Mouse (Mus musculus) urinary bladder, postnatal 4 days (tissue): ENCODE measurements around the gene 9530068E07Rik.

Source experiments
- DNase-seq, 2 experiments: peaks; one replicate each; pipeline ENCODE4 v3.0.0; 2021 to 2022; ENCODE audit warnings: low spot score in 2 of 2

9530068E07Rik gene

DNA sequence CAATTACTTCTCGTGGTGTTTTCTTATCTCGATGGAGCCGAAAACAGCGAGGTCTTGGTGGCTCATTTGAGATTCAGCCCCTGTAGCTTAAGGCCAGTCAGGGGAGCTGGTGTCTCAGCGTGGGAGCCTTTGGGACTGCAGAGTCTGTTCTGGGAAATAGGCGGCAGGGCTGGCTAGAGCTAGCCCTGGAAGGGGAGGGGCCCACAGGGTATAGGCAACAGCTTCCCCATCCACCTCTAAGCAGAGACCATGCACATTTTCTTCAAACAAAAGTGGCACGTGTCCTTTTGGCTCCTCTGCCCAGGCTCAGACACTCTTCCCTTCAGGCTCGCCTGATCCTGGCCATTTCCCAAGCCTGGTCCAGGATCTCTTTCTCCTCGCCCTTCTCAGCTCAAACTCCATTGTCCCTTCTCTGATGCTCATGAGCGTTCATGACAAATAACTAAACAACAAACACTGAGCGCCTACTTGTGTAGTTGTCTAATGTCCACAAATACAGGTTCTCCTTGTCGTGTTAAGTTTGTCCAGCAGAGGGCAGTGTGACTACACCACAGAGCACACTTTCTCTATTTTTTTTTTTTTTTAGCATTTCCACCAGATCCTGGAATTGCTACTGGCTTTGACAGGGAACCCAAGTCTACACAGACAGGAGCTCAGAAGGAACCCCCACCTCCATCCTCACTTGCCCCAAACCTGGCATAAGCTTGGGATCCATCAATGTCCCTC lies 25.0 kb downstream of the 9530068E07Rik start:
- no peak for DNase-seq

DNA sequence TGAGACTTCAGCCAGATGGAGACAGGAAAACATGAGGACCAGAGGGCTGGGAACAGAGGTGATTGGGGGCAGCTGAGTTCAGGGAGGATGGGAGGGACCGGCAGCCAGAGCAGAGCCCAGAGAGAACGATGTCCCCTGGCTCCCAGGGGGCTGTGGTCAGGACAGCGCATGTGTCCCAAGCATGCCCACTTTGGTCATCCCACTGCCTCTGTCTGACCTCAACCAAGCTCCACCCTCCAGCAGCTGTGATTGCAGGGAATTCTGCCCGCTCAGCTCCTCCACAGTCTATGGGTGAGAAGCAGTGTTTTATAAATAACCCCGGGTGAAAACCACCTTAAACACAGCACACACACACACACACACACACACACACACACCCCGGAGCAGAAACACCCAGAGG lies 33.2 kb downstream of the 9530068E07Rik start:
- no peak for DNase-seq

DNA sequence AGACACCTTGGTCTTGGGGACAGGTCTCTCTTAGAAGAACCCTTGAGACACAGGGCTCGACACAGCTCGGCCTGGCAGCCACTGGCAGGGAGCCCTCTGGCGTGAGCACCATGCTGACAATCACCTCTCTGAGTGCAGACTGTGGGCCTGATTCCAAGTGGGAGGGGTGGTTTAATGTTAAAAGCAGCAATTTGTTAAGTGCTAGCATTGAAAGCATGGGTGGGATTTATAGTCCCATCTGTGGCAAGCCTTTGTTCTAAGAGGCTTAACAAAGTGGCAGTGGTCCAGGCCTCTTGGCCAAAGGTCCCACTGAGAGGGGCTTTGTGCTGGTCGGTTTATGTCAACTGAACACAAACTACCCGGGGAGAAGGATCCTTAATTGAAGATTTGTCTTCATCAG lies 35.4 kb downstream of the 9530068E07Rik start:
- DNase-seq: peak in 1 of 2 experiments; percentile 65

DNA sequence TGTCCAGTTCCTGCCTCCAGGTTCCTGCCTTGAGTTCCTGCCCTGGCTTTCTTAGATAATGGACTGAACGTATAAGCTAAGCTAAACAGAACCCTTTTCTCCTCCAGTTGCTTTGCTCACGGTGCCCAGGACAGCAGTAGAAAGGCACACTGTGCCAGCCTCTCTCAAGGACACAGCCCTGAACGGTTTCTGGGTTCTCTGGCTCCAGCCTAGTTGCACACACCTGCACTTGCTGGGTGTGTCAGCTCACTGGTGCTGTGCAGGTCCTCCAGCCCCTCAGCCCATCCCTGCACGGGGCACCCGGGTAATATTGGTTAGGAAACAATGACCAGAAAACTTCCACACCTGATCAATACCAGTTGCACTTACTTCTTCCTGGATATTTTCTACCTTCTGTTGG lies 35.9 kb downstream of the 9530068E07Rik start:
- DNase-seq: no peak

DNA sequence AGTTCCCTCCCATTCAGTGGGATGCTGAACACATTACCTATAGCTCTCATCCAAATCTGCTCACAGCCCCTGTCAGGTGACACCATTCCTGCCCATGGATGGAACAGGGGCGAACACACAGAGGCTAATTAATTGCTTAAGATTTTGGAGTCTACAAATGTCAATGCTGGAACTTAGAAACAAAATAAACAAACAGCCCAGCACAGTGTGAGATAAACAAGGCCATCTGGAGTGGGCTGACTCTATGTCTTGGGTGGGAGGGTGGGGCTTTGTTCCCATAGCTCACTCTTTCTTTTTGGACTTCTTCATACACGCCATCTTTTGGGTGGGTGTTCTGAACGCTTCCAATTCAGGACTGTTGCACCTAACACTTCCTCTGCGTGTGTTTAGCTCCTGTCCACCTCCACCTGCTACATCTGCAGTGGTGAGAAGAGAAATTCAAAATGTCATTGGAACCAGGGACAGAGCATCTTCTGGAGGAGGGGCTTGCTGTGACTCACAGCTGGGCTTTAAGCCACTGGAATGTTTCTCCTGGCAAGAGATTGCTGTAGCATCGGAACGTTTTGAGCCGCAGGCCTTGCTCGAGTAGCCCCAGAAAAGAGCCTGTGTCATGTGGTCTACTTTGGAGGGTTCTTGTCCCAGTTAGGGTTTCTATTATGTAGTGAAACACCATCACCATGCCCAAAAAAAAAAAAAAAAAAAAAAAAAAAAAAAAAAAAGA lies 37.0 kb downstream of the 9530068E07Rik start:
- no peak for DNase-seq

DNA sequence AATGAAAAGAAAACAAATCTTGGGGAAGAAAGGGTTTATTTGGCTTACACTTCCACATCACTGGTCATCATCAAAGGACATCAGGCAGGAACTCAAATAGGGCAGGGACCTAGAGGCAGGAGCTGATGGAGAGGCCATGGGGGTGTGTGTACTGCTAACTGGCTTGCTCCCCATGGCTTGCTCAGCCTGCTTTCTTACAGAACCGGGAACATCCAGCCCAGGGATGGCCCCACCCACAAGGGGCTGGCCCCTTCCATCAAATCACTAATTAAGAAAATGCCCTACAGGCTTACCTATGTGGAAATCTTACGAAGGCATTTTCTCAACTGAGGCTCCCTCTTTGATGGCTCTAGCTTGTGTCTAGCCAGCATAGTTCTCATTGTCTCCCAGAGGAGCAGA lies 37.6 kb downstream of the 9530068E07Rik start:
- no peak for DNase-seq

DNA sequence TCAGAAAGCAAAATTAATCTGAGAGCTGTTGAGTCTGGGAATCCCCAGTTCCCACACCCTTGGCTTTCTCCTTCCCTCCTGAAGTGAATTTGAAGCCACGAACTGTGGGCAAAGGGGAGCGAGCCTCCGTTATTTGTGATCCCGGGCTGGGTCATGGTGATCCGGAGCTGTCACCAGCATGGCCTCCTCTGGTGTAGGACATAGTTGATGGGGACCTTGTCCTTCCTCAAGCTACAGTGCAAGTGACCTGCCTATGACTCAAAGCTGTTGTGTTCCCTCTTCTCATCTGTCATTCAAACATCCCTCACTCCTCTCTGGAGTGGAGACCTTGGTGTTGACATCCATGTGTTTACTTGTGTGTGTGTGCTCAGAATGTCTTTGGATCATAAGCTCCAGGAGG lies 39.2 kb downstream of the 9530068E07Rik start:
- DNase-seq: no peak

DNA sequence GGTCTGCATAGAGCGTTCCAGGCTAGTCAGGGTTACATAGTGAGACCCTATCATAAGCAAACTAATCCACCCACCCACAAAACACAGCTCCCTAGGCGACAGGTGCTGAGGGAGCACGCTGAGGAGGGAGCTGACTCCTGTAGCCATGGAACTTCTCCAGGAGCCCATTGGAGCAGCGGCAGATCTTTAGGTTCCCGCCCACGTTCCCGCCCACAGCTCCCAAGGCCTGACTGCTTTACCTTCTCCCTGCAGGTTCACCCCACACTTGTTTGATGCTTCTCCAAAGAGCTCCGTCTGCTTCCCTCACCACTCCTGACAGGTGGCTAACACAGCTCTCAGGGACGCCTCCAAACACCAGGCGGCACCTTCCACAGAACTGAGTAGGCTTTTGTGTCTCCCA lies 40.9 kb downstream of the 9530068E07Rik start:
- DNase-seq: no peak

DNA sequence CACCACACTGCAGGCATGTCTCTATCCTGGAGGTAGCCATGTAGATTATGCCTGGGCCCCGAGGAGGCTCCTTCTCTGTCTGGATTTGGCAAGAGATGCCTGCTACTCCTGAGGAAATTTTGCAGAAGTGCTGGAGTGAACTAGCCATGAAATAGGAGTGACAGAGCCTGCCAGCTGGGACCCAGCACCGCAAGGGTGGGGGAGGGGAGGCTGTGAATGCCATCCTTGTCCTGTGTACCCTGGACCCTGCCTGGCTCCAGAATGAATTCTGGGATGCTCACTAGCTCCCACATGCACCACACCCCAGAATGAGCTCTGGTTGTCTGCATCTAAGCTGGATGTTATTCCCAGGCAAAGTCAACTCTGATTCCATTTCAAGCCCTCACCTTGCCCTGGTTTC lies 44.9 kb downstream of the 9530068E07Rik start:
- no peak for DNase-seq

DNA sequence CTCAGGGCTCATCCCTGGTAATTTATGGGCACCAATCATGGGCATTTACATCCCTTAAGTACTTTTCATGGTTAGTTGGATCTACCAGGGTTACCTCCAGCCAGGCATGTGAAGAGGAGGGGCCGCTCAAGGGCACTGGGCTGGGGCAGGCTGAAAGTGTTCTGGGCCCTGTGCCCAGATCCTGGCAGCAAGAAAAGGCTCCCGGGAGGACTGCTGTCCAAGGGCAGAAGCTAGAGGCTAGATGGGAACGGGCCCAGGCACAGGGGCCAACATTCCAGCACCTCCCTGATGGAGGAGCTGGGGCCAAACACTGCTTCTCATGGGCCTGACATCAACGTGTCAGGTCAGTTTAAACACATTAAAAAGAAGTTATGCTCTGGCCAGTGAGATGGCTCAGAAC lies 51.0 kb downstream of the 9530068E07Rik start:
- peak in 1 of 2 experiments; percentile 62 for DNase-seq

DNA sequence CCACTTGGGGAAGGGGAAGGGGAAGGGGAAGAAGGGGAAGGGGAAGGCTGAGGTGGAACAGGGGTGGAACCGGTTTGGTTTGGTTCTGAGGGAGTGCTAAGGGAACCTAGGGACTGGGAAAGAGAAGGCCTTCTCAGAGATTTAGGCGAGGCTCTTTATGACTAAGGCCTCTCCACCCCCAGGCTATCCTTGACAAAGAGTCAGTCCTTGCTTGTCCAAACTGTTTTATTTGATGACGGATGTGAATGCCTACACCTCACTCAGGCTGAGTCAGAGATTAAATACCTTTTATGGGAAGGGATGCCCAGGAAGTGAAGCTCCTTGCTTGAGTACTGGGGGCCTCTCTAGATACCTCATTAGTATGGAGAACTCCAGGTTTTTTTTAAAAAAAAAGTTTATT lies 52.8 kb downstream of the 9530068E07Rik start:
- DNase-seq: no peak

DNA sequence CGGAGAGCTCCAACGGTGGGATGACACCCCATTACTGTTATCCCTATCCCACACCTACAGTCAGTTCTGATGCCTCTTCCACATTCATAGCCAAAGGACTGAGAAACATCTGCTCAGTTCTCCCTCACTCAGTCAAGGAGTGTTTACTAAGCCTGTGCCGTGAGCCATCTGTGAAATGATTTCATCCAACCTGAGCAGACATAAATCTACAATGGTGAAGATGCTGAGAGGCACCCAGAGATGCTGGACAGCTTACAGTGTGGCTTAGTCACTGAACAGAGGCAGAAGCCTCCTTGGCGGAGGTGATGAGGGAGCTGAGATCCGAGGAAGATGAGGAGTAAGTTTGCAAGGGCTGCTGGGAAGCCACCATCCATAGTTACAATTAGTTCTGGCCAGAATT lies 62.1 kb downstream of the 9530068E07Rik start:
- peak in 1 of 2 experiments; percentile 10 for DNase-seq
